ENCODE assay signal across 16 mouse cellular contexts in the genomic region with DNA sequence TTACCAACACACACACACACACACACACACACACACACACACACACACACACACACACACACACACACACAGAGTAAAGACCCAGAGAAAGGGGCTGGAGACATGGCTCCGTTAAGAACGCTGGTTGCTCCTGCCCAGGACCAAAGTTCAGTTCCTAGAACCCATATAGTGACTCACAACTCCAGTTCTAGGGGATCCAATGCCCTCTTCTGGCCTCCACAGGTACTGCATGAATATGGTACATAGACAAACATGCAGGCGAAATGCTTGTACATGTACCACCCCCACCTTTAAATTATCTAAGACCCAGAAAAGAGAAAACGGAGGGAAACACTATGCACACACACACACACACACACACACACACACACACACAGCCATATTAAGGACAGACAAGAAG. TPM values are rescaled to one million over a fixed set of nuclear protein-coding genes. Genes with fewer than 3 reads are reported as not detected.
DNase-seq lines count a peak whose midpoint lies in the region; TF ChIP-seq lines count a peak whose summit lies in the region.
"Had no signal": no experiment of that assay in that cellular context is flagged by ENCODE, and none has a peak within 500 bp of the region (broad histone marks: within the 10 kb centered on the region; RNA-seq: fewer than 3 reads in every experiment).

No protein-coding gene starts in this region.

- no peaks in the 10 kb centered on the region for H3K4me1 ChIP-seq in kidney, adult 2 months (ENCODE audit: control insufficient read depth, insufficient read depth, low read length)
- peaks cover 5% of the 10 kb centered on the region for H3K4me1 ChIP-seq in thymus, adult 2 months (replicated peaks; ENCODE audit: control insufficient read depth, insufficient read depth, low read length)
- H3K4me1 ChIP-seq: forebrain, embryonic 10.5 days; hindbrain, embryonic 15.5 days; midbrain, embryonic 12.5 days; neural tube, embryonic 12.5 days had no signal

- H3K36me3 ChIP-seq in kidney, adult 2 months (ENCODE audit: control insufficient read depth, insufficient read depth, low read length), result no peaks in the 10 kb centered on the region
- H3K36me3 ChIP-seq in thymus, adult 2 months (ENCODE audit: control insufficient read depth, insufficient read depth, low read length), result no peaks in the 10 kb centered on the region; the same call in 1 of the 2 replicates
- H3K36me3 ChIP-seq: forebrain, embryonic 10.5 days; hindbrain, embryonic 15.5 days; midbrain, embryonic 12.5 days; neural tube, embryonic 12.5 days had no signal

- no peak for TF ChIP-seq CTCF in kidney, adult 2 months (conservative IDR thresholded peaks at IDR 0.05; ENCODE audit: insufficient read depth, insufficient read length, low read depth, low read length)
- TF ChIP-seq CTCF in thymus, adult 2 months (IDR thresholded peaks at IDR 0.05; ENCODE audit: borderline replicate concordance, control insufficient read depth, extremely low read depth, insufficient read depth, low read length, poor library complexity), result no peak

- no peak overlapping the region for H3K27ac ChIP-seq in kidney, adult 2 months (ENCODE audit: insufficient read depth, low read depth, low read length)
- H3K27ac ChIP-seq in thymus, adult 2 months (ENCODE audit: control insufficient read depth, insufficient read depth, low read length), result no peak overlapping the region
- H3K27ac ChIP-seq: forebrain, embryonic 10.5 days; hindbrain, embryonic 15.5 days; midbrain, embryonic 12.5 days; neural tube, embryonic 12.5 days had no signal

- 83% methylated on average over 4 of the region's 4 CpGs for WGBS in kidney, adult 2 months
- 90% methylated on average over 4 of the region's 4 CpGs for WGBS in thymus, adult 2 months

- no peak overlapping the region for H3K4me3 ChIP-seq in kidney, adult 2 months (ENCODE audit: insufficient read depth, low read depth, low read length)
- H3K4me3 ChIP-seq in thymus, adult 2 months (ENCODE audit: control insufficient read depth, insufficient read depth, low read length), result no peak overlapping the region
- H3K4me3 ChIP-seq: forebrain, embryonic 10.5 days; hindbrain, embryonic 15.5 days; midbrain, embryonic 12.5 days; neural tube, embryonic 12.5 days had no signal

- no peaks in the 10 kb centered on the region for H3K27me3 ChIP-seq in kidney, adult 2 months (replicated peaks; ENCODE audit: control insufficient read depth, insufficient read depth, low read length)
- no peaks in the 10 kb centered on the region for H3K27me3 ChIP-seq in thymus, adult 2 months (ENCODE audit: control insufficient read depth, insufficient read depth, low read length)
- H3K27me3 ChIP-seq: hindbrain, embryonic 15.5 days; midbrain, embryonic 12.5 days; neural tube, embryonic 12.5 days had no signal

- no peak for TF ChIP-seq POLR2A in kidney, adult 2 months (IDR thresholded peaks at IDR 0.05; ENCODE audit: low read depth, low read length)
- no peak for TF ChIP-seq POLR2A in thymus, adult 2 months (IDR thresholded peaks at IDR 0.05; ENCODE audit: control insufficient read depth, extremely low read depth, insufficient read depth, low read length, poor library complexity)

- DNase-seq in kidney, adult 2 months, result peak; percentile 3
- DNase-seq in kidney, postnatal 14 days, result no peak
- DNase-seq in thymus, adult 2 months, result peak; percentile 30
- no peak for DNase-seq in thymus, postnatal 0 days (ENCODE audit: low spot score)
- peak; percentile 22 for DNase-seq in WW6 (ENCODE audit: low read depth, low spot score)
- DNase-seq in thymus, postnatal 4 days, result peak; percentile 38
- no peak for DNase-seq in cerebellum, adult 18-20 months
- no peak for DNase-seq in adrenal gland, postnatal 14 days
- DNase-seq: adrenal gland, postnatal 25 days; cerebellum, adult 8-10 months; gastrocnemius, postnatal 14 days; retina, postnatal 1 day had no signal

RNA-seq across cellular contexts. Expression of gene Card11, which starts 43.3 kb away (rescaled TPM):
- 0.64 and 2.4 TPM in 2 replicates for polyA plus RNA-seq in kidney, adult 2 months (2012; rRNA removed)
- polyA plus RNA-seq in thymus, adult 2 months (2012; rRNA removed), result 51.2 and 56.1 TPM in 2 replicates
- 20.0 and 20.5 TPM in 2 replicates for polyA plus RNA-seq in thymus, postnatal 0 days (2015; fragmentation: Nextera tagmentation; extraction: Ambion mirVana)
- 0.63 and 7.8 TPM in 2 replicates for total RNA-seq in adrenal gland, postnatal 14 days (2021)
- polyA plus RNA-seq: forebrain, embryonic 10.5 days had no signal

Comparison
In these comparisons a context has a peak if more than half of its experiments do, and no peak if none do; other contexts are left out.
1. DNase-seq: peak in kidney, adult 2 months (single experiment), thymus, adult 2 months (single experiment), WW6 (single experiment) and thymus, postnatal 4 days (single experiment); none in kidney, postnatal 14 days (single experiment), thymus, postnatal 0 days (single experiment), cerebellum, adult 18-20 months (0 of 2) and adrenal gland, postnatal 14 days (single experiment).